In genomic region chr5:68128821-68129608, GRCm38 (mm10) we compare ENCODE assay signal across 16 mouse cellular contexts.
A peak's percentile ranks its signal among the peaks of the same experiment; 100 is the strongest.
DNase-seq lines count a peak whose midpoint lies in the region; ATAC-seq and TF ChIP-seq lines count a peak whose summit lies in the region.
"Had no signal": no experiment of that assay in that cellular context is flagged by ENCODE, and none has a peak within 500 bp of the region (broad histone marks: within the 10 kb centered on the region; RNA-seq: fewer than 3 reads in every experiment).

No protein-coding gene starts in this region.

- H3K4me2 ChIP-seq in embryonic facial prominence, embryonic 14.5 days (ENCODE audit: low read depth, low read length) = no peak overlapping the region
- H3K4me2 ChIP-seq in kidney, postnatal 0 days (ENCODE audit: low read length) = no peak overlapping the region
- H3K4me2 ChIP-seq in intestine, embryonic 16.5 days (ENCODE audit: low read depth, low read length) = no peak overlapping the region
- H3K4me2 ChIP-seq: embryonic facial prominence, embryonic 13.5 days; forebrain, embryonic 13.5 days; forebrain, embryonic 15.5 days had no signal

- H3K4me3 ChIP-seq in embryonic facial prominence, embryonic 14.5 days (ENCODE audit: low read depth, low read length) = no peak overlapping the region
- H3K4me3 ChIP-seq in embryonic facial prominence, embryonic 10.5 days = no peak overlapping the region
- H3K4me3 ChIP-seq in kidney, postnatal 0 days (replicated peaks; ENCODE audit: low read depth, low read length) = no peak overlapping the region
- no peak overlapping the region for H3K4me3 ChIP-seq in intestine, embryonic 16.5 days (ENCODE audit: low read length)
- H3K4me3 ChIP-seq: embryonic facial prominence, embryonic 13.5 days; forebrain, embryonic 13.5 days; forebrain, embryonic 15.5 days had no signal

- H3K9ac ChIP-seq in embryonic facial prominence, embryonic 14.5 days (ENCODE audit: low read depth, low read length) = no peak overlapping the region
- H3K9ac ChIP-seq in kidney, postnatal 0 days (ENCODE audit: low read depth, low read length) = no peak overlapping the region
- H3K9ac ChIP-seq in intestine, embryonic 16.5 days (ENCODE audit: low read depth, low read length) = no peak overlapping the region
- H3K9ac ChIP-seq: embryonic facial prominence, embryonic 13.5 days; forebrain, embryonic 13.5 days; forebrain, embryonic 15.5 days had no signal

- no peaks in the 10 kb centered on the region for H3K9me3 ChIP-seq in embryonic facial prominence, embryonic 14.5 days (ENCODE audit: control insufficient read depth, low read length)
- H3K9me3 ChIP-seq in embryonic facial prominence, embryonic 10.5 days = no peaks in the 10 kb centered on the region
- no peaks in the 10 kb centered on the region for H3K9me3 ChIP-seq in kidney, postnatal 0 days (replicated peaks; ENCODE audit: low read length)
- no peaks in the 10 kb centered on the region for H3K9me3 ChIP-seq in intestine, embryonic 16.5 days (ENCODE audit: control insufficient read depth, low read length)
- H3K9me3 ChIP-seq: embryonic facial prominence, embryonic 13.5 days; forebrain, embryonic 13.5 days; forebrain, embryonic 15.5 days; G1E had no signal

- peak; percentile 4 for DNase-seq in embryonic facial prominence, embryonic 14.5 days (ENCODE audit: low spot score)
- DNase-seq in embryonic facial prominence, embryonic 10.5 days (ENCODE audit: low spot score) = no peak
- peak; percentile 37 for DNase-seq in kidney, postnatal 0 days (ENCODE audit: low spot score)
- DNase-seq in kidney, postnatal 10 days = no peak
- peak; percentile 31 for DNase-seq in hindlimb bud, embryonic 11.5 days (ENCODE audit: extremely low spot score, low read depth, low spot score)
- DNase-seq: adrenal gland, adult 8-10 months had no signal

- no peak for ATAC-seq in embryonic facial prominence, embryonic 14.5 days (ENCODE audit: low read depth)
- ATAC-seq in kidney, postnatal 0 days (replicated peaks; ENCODE audit: low FRiP score, low read depth) = no peak
- peak; percentile 92 for ATAC-seq in intestine, embryonic 16.5 days
- no peak for ATAC-seq in frontal cortex, adult (ENCODE audit: low TSS enrichment)
- ATAC-seq: activated CD4-positive, CD25-positive, alpha-beta regulatory T cell, adult 4 months; CD4-positive, CD25-positive, alpha-beta regulatory T cell, adult 4 months; forebrain, embryonic 15.5 days had no signal

- no peaks in the 10 kb centered on the region for H3K36me3 ChIP-seq in embryonic facial prominence, embryonic 14.5 days (ENCODE audit: control insufficient read depth, insufficient read depth, low read length)
- no peaks in the 10 kb centered on the region for H3K36me3 ChIP-seq in embryonic facial prominence, embryonic 10.5 days (replicated peaks)
- no peaks in the 10 kb centered on the region for H3K36me3 ChIP-seq in kidney, postnatal 0 days (ENCODE audit: insufficient read depth, low read length)
- no peaks in the 10 kb centered on the region for H3K36me3 ChIP-seq in intestine, embryonic 16.5 days (ENCODE audit: control insufficient read depth, insufficient read depth, low read length)
- H3K36me3 ChIP-seq: embryonic facial prominence, embryonic 13.5 days; forebrain, embryonic 15.5 days; G1E had no signal

- H3K4me1 ChIP-seq in embryonic facial prominence, embryonic 14.5 days (ENCODE audit: control insufficient read depth, insufficient read depth, low read length) = no peaks in the 10 kb centered on the region
- no peaks in the 10 kb centered on the region for H3K4me1 ChIP-seq in embryonic facial prominence, embryonic 10.5 days
- H3K4me1 ChIP-seq in kidney, postnatal 0 days (replicated peaks; ENCODE audit: insufficient read depth, low read length) = no peaks in the 10 kb centered on the region
- no peaks in the 10 kb centered on the region for H3K4me1 ChIP-seq in intestine, embryonic 16.5 days (ENCODE audit: control insufficient read depth, insufficient read depth, low read length)
- H3K4me1 ChIP-seq: embryonic facial prominence, embryonic 13.5 days; forebrain, embryonic 13.5 days; forebrain, embryonic 15.5 days had no signal

- H3K27ac ChIP-seq in embryonic facial prominence, embryonic 14.5 days (replicated peaks; ENCODE audit: low read depth, low read length) = no peak overlapping the region
- H3K27ac ChIP-seq in embryonic facial prominence, embryonic 10.5 days (replicated peaks) = no peak overlapping the region
- H3K27ac ChIP-seq in kidney, postnatal 0 days = no peak overlapping the region
- H3K27ac ChIP-seq in intestine, embryonic 16.5 days (ENCODE audit: low read length) = no peak overlapping the region
- H3K27ac ChIP-seq: embryonic facial prominence, embryonic 13.5 days; forebrain, embryonic 13.5 days; forebrain, embryonic 15.5 days had no signal

- 74% methylated on average over 3 of the region's 3 CpGs for WGBS in embryonic facial prominence, embryonic 14.5 days
- WGBS in embryonic facial prominence, embryonic 10.5 days = 83% methylated on average over 3 of the region's 3 CpGs
- WGBS in kidney, postnatal 0 days = 58% methylated on average over 3 of the region's 3 CpGs
- 58% methylated on average over 3 of the region's 3 CpGs for WGBS in intestine, embryonic 16.5 days

- H3K27me3 ChIP-seq in embryonic facial prominence, embryonic 14.5 days (replicated peaks; ENCODE audit: control insufficient read depth, insufficient read depth, low read length) = no peaks in the 10 kb centered on the region
- no peaks in the 10 kb centered on the region for H3K27me3 ChIP-seq in embryonic facial prominence, embryonic 10.5 days (replicated peaks; ENCODE audit: low read depth, poor library complexity, severe bottlenecking)
- H3K27me3 ChIP-seq in kidney, postnatal 0 days (ENCODE audit: insufficient read depth, low read length) = no peaks in the 10 kb centered on the region
- H3K27me3 ChIP-seq in intestine, embryonic 16.5 days (replicated peaks; ENCODE audit: control insufficient read depth, insufficient read depth, low read length) = no peaks in the 10 kb centered on the region
- H3K27me3 ChIP-seq: CH12.LX; embryonic facial prominence, embryonic 13.5 days; forebrain, embryonic 13.5 days; forebrain, embryonic 15.5 days; Patski had no signal

- TF ChIP-seq CTCF in kidney, postnatal 0 days (IDR thresholded peaks at IDR 0.05; ENCODE audit: low read depth) = no peak

Comparison
In these comparisons a context has a peak if more than half of its experiments do, and no peak if none do; other contexts are left out.
1. DNase-seq: peak in embryonic facial prominence, embryonic 14.5 days (single experiment), kidney, postnatal 0 days (single experiment) and hindlimb bud, embryonic 11.5 days (single experiment); none in embryonic facial prominence, embryonic 10.5 days (single experiment) and kidney, postnatal 10 days (single experiment).